Mouse (Mus musculus) CD4-positive, CD25-positive, alpha-beta regulatory T cell, adult 2 months (primary cell): ENCODE measurements at regions not wholly inside any gene's neighbourhood (a gene's known extent, or its start where the extent isn't known, plus 50 kb on each side); places are given as distances from the start of the nearest gene placed in this dataset.
"Not testable (repeated sequence)": the region's sequence is repeated elsewhere in the genome, so short reads cannot be mapped to it uniquely, and the experiment has no call there.

Experiments used
- DNase-seq: peaks from one replicate; pipeline ENCODE4 v3.0.0-alpha.2; 2012; ENCODE audit warnings: low read depth, low spot score

- not testable (repeated sequence) for DNase-seq
Measured at GRCm38 (mm10) chr8:34628221-34628620, 516.7 kb upstream of the Gm10131 start.

DNA sequence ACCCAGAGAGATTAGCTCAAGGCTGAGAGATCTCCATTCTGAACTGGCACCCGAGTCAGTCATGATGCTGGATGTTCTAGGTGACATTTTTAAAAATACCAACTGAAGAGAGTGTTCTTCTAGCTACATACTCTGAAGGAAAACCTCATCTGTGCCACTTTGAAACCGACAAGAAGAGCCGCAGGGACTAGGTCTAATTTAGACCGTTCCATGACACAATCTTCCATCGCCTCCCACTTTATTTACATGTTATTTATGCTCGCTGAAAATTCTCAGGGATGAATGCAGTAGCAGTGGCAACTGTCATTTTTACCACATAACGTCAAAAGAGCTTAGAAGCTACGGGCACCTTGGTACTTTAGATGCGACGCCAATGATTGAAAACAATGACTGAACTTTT lies 514.1 kb upstream of the Gm10131 start:
- DNase-seq = peak; percentile 27

- DNase-seq = no peak
Measured at GRCm38 (mm10) chr8:34623783-34624182, 512.2 kb upstream of the Gm10131 start.

DNA sequence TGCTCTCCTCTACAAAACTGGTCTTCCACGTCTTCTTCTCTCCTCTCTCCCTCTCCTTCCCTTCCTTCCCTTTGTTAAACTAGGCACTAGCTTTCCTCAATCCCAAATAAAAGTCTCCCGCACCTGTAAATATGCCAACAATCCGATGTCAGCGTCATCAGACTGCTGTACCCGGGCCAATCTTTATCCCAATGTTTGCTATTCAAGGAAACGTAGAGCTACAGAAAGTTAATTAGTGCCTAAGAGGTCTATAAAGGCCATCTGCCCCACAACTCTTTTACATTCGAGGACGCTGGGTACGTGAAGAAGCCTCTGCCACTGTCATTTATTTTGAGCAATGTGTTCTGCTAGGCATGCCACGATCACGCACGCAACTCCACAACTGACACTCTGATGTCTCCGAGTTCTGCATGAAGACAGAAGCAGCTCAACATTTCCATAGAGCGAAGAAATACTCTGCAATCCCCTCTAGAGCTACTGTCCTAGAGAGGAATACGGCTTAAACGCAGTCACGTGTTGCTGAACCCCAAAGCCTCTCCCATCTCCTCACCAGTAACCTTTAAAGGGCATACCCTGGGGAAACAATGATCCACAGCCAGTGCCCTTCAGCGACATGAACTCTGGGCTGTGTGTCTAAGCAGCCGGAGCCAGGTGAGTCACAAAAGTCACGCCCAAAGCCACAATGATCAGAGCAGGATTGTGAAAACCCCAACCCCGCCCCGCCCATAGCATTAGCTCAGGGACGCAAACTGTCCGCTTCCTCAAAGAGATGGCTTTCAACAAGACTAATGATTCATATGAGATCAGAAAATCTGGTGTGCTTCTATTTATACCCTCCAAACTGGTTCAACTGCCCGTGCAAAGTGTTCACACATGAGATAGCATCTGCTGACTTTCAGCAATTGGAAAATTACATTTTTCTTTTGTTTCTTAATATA lies 510.9 kb upstream of the Gm10131 start:
- DNase-seq = peak; percentile 87

DNA sequence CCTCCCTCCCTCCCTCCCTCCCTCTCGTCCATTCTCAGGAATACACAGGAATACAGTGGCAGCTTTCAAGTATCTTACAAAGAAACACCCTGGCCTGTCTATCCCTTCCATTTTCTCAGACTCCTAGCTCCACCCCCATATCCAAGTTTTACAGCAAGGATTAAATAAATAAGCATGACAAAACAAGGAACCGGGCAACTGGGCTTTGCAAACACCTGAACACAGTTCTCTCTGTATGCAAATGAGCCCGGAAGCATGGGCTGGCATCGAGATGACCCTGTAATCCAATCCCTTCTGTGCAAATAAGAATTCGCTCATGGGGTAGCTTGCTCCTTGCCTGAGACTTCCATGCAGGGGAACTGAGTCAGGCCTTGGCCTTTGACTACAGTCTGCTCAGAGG lies 506.5 kb upstream of the Gm10131 start:
- no peak for DNase-seq

- DNase-seq = peak; percentile 43
Measured at GRCm38 (mm10) chr8:34614987-34615386, 503.4 kb upstream of the Gm10131 start.

DNA sequence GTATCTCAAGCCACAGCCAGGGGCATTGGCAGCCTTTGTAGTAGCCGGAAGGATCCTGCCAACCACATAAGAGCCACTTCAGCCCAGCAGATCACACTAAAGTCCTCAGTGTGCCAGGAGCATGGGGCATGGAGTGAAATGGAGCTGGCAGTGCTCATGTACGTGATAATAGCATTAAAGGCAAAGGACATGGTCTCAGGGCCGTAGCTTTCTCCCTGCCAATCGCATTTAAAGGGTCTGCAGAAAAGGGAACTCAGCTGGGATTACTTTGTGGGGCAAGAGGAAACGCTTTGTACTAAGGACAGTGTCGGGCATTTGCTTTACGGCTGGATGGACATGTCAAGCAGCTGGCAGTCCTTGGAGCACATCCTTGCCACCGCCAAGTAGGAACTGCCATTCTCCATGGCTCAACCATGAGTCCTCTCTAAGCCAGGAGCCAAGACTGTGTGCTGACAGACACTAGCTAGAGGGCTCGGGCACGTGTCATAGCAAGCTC lies 502.5 kb upstream of the Gm10131 start:
- no peak for DNase-seq

GRCm38 (mm10) chr8:34613138-34613537 lies 501.6 kb upstream of the Gm10131 start:
- DNase-seq = no peak

DNA sequence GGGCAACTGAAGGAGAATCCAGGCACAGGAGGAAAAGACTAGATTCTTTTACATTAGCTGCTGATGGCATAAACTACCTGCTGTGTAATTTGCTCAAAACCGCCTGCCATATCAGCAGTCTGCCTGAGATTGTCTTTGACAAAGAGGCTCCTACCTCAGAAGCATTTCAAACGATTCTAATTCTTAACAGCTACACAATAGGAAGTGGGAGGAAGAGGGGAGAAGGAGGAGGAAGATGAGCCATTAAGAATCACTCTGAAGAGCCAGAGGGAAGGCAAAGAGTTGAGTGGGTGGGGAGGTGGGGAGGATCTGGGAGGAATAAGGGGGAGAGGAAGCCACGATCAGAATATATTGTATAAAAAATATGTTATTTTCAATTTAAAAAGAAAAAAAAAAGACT lies 500.9 kb upstream of the Gm10131 start:
- DNase-seq = no peak

DNA sequence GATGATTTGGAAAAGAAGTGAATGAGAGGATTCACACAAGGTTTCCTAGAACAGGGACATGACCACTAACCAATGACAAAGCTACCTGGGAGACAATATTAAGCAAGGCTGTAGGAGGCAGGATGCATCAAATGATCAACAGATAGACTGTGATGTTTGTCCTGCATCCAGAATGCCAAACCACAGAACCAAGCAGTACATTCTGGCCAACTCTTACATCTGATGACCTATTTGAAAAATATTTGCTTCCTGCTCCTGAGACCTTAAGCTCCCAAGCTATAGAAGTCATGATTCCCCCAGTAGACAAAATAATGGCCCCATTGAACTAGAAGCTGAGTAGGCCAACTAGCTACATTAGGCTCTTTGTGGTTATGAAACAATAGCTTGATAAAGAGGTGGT lies 498.6 kb upstream of the Gm10131 start:
- no peak for DNase-seq

- no peak for DNase-seq
Measured at GRCm38 (mm10) chr8:34607426-34607825, 495.9 kb upstream of the Gm10131 start.

GRCm38 (mm10) chr8:34605031-34605430 lies 493.5 kb upstream of the Gm10131 start:
- no peak for DNase-seq

DNA sequence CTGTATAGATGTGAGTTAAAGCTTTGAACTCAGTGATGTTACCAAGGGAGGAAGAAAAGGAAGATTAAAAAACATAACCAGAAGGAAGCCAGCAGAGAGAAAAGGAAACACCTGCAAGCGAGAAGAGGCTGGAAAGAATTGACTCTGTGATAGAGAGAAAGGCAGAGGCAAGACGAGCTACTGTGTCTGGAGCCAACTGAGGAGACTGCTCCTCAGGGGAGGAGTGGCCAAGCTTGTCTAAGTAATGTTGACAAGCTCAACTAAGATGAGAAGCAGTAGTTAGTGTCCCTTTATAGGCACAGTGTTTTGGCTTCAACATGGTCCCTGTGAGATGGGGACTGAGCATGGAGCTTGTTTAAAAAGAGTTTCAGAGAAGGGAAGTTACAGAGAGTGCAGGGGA lies 493.0 kb upstream of the Gm10131 start:
- no peak for DNase-seq

- DNase-seq = no peak
Measured at GRCm38 (mm10) chr8:34601426-34601953, 490.0 kb upstream of the Gm10131 start.

GRCm38 (mm10) chr8:34600880-34601279 lies 489.3 kb upstream of the Gm10131 start:
- DNase-seq = no peak

GRCm38 (mm10) chr8:34596593-34596992 lies 485.1 kb upstream of the Gm10131 start:
- no peak for DNase-seq

- no peak for DNase-seq
Measured at GRCm38 (mm10) chr8:34590976-34591749, 479.6 kb upstream of the Gm10131 start.

DNA sequence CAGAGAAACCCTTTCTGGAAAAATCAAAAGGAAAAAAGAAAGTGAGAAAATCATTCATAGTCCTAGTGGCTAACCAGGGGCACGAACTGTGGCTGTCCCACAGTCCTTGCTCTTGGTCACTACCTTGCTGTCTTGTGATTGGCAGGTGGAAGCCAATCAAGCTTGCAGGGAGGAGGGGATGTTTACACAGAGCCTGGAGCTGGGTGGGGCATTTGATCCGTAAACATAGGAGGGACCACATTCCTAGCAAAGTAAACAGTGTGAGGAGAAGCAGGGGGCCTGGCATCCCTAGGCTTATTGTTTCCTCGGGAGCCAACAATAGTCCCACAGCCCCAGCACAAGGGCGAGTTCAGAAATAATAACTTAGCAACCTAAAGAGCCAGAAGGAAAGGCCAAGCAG lies 466.5 kb upstream of the Gm10131 start:
- DNase-seq = no peak

GRCm38 (mm10) chr8:34574009-34574408 lies 462.5 kb upstream of the Gm10131 start:
- no peak for DNase-seq

- no peak for DNase-seq
Measured at GRCm38 (mm10) chr8:34573007-34573881, 461.7 kb upstream of the Gm10131 start.

DNA sequence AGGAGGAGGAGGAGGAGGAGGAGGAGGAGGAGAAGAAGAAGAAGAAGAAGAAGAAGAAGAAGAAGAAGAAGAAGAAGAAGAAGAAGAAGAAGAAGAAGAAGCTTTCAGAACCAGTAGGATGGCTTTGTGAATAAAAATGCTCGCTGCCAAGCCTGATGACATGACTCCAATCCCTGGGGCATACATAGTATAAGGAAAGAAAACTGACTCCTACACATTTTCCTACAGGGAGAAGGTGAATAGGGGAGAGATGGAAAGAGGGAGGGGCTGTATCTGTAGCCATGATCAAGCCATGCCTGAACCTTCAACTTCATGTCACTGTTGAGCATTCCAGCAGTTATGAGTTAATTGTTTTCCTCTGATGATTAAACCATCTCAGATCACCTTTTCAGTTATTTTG lies 460.2 kb upstream of the Gm10131 start:
- DNase-seq = no peak
